Mouse (Mus musculus): ENCODE measurements at regions not wholly inside any gene's neighbourhood (a gene's known extent, or its start where the extent isn't known, plus 50 kb on each side); places are given as distances from the start of the nearest gene placed in this dataset.

- DNase-seq, result no peak
Observed at GRCm38 (mm10) chr6:127311192-127312054, 135.2 kb upstream of the Parp11 start.

GRCm38 (mm10) chr6:127317309-127317708, 129.3 kb upstream of the Parp11 start:
- no peak for DNase-seq

- no peak for DNase-seq
Observed at GRCm38 (mm10) chr6:127318746-127319582, 127.7 kb upstream of the Parp11 start.

GRCm38 (mm10) chr6:127320600-127320999, 126.0 kb upstream of the Parp11 start:
- no peak for DNase-seq

- no peak for DNase-seq
Observed at GRCm38 (mm10) chr6:127321031-127321430, 125.6 kb upstream of the Parp11 start.

GRCm38 (mm10) chr6:127322398-127322797, 124.2 kb upstream of the Parp11 start:
- no peak for DNase-seq

GRCm38 (mm10) chr6:127324984-127325383, 121.7 kb upstream of the Parp11 start:
- DNase-seq, result no peak

GRCm38 (mm10) chr6:127325596-127326332, 120.9 kb upstream of the Parp11 start:
- DNase-seq, result no peak

GRCm38 (mm10) chr6:127326333-127326729, 120.3 kb upstream of the Parp11 start:
- DNase-seq, result no peak

- DNase-seq, result no peak
Observed at GRCm38 (mm10) chr6:127329191-127330014, 117.2 kb upstream of the Parp11 start.

- DNase-seq, result peak; percentile 86
Observed at GRCm38 (mm10) chr6:127330015-127330705, 116.5 kb upstream of the Parp11 start.

- DNase-seq, result no peak
Observed at GRCm38 (mm10) chr6:127331091-127331490, 115.5 kb upstream of the Parp11 start.

- DNase-seq, result no peak
Observed at GRCm38 (mm10) chr6:127334256-127334655, 112.4 kb upstream of the Parp11 start.

GRCm38 (mm10) chr6:127335462-127335886, 111.2 kb upstream of the Parp11 start:
- no peak for DNase-seq

- DNase-seq, result peak in 1 of 2 experiments; percentile 17
Observed at GRCm38 (mm10) chr6:127335996-127336660, 110.5 kb upstream of the Parp11 start.

- DNase-seq, result peak in 1 of 2 experiments; percentile 54
Observed at GRCm38 (mm10) chr6:127336681-127337397, 109.8 kb upstream of the Parp11 start.

- no peak for DNase-seq
Observed at GRCm38 (mm10) chr6:127337398-127337871, 109.2 kb upstream of the Parp11 start.

GRCm38 (mm10) chr6:127338412-127338811, 108.2 kb upstream of the Parp11 start:
- DNase-seq, result no peak

GRCm38 (mm10) chr6:127341604-127342003, 105.0 kb upstream of the Parp11 start:
- no peak for DNase-seq

All from thymus, adult 18-20 months (tissue).